Mouse (Mus musculus) MEL (cell line): ENCODE results near the gene Atp1b3. TPM values are rescaled to one million over a fixed set of nuclear protein-coding genes. Genes with fewer than 3 reads are reported as not detected.

ENCODE experiments used
- DNase-seq: peaks from one replicate; pipeline ENCODE4 v3.0.0; 2011; ENCODE audit warnings: low read depth, low spot score
- H3K27ac ChIP-seq: 2 replicates; pipeline ENCODE4 v1.5.1; 2012; ENCODE audit warnings: low read depth, mild to moderate bottlenecking, control low read depth, low read length, moderate library complexity; ENCODE audit not compliant: control insufficient read depth
- H3K27me3 ChIP-seq, 2 experiments: fragments of 150-350 bp in 1 of 2; sonication (generic) in 1 of 2; 2 replicates each; pipeline ENCODE4 v1.6.1; 2012; ENCODE audit warnings: low read length in 2 of 2, mild to moderate bottlenecking in 2 of 2, improper control_type of control experiment in 1 of 2, moderate library complexity in 1 of 2; ENCODE audit not compliant: insufficient read depth in 2 of 2, control insufficient read depth in 1 of 2
- H3K36me3 ChIP-seq, 2 experiments: 2 replicates each; pipeline ENCODE4 v1.6.1; 2012 to 2014; ENCODE audit warnings: low read length in 2 of 2, improper control_type of control experiment in 1 of 2, inconsistent platforms in 1 of 2, mild to moderate bottlenecking in 1 of 2; ENCODE audit not compliant: insufficient read depth in 2 of 2, control insufficient read depth in 1 of 2
- H3K4me1 ChIP-seq, 2 experiments: fragments of 150-350 bp in 1 of 2; sonication (generic) in 1 of 2; 2 replicates each; pipeline ENCODE4 v1.6.1; 2012; ENCODE audit warnings: low read length in 2 of 2, improper control_type of control experiment in 1 of 2, mild to moderate bottlenecking in 1 of 2; ENCODE audit not compliant: insufficient read depth in 2 of 2, control insufficient read depth in 1 of 2
- H3K4me3 ChIP-seq, 2 experiments: fragments of 150-350 bp in 1 of 2; sonication (generic) in 1 of 2; 2 replicates each; pipeline ENCODE4 v1.5.1; 2012; ENCODE audit warnings: low read depth in 2 of 2, low read length in 2 of 2, mild to moderate bottlenecking in 2 of 2, moderate library complexity in 2 of 2, control low read depth in 1 of 2, improper control_type of control experiment in 1 of 2; ENCODE audit not compliant: control insufficient read depth in 1 of 2, insufficient read depth in 1 of 2
- H3K79me2 ChIP-seq: 2 replicates; pipeline ENCODE4 v1.6.1; 2012; ENCODE audit warnings: mild to moderate bottlenecking, low read length, moderate library complexity; ENCODE audit not compliant: control insufficient read depth, poor library complexity, insufficient read depth
- H3K9ac ChIP-seq: 2 replicates; pipeline ENCODE4 v1.6.1; 2012; ENCODE audit warnings: low read depth, mild to moderate bottlenecking, control low read depth, low read length, moderate library complexity; ENCODE audit not compliant: control insufficient read depth, poor library complexity, severe bottlenecking
- H3K9me3 ChIP-seq: fragments of 150-350 bp; sonication (generic); replicated peaks from 2 replicates; pipeline ENCODE4 v1.6.1; 2012; ENCODE audit warnings: mild to moderate bottlenecking, low read length, improper control_type of control experiment, moderate library complexity; ENCODE audit not compliant: insufficient read depth
- CHD2 ChIP-seq: IDR thresholded peaks from 2 replicates; pipeline ENCODE4 v1.6.1; 2011; ENCODE audit warnings: low read length, improper control_type of control experiment
- CTCF ChIP-seq, 3 experiments: IDR thresholded peaks in 2 of 3; conservative IDR thresholded peaks in 1 of 3; 2 replicates each; pipeline ENCODE4 v1.5.1; 2011 to 2012; ENCODE audit warnings: low read length in 3 of 3, low read depth in 2 of 3, mild to moderate bottlenecking in 2 of 3, improper control_type of control experiment in 1 of 3, inconsistent platforms in 1 of 3, mixed read lengths in 1 of 3, moderate library complexity in 1 of 3; ENCODE audit not compliant: control insufficient read depth in 1 of 3, insufficient read depth in 1 of 3, poor library complexity in 1 of 3, severe bottlenecking in 1 of 3
- EP300 ChIP-seq, 2 experiments: IDR thresholded peaks; 2 replicates each; pipeline ENCODE4 v1.6.1; 2011; ENCODE audit warnings: improper control_type of control experiment in 2 of 2, low read length in 2 of 2, low read depth in 1 of 2, mild to moderate bottlenecking in 1 of 2
- ETS1 ChIP-seq: IDR thresholded peaks from 2 replicates; pipeline ENCODE4 v1.6.1; 2012; ENCODE audit warnings: low read depth, mild to moderate bottlenecking, inconsistent platforms, low read length, improper control_type of control experiment, moderate library complexity
- GATA1 ChIP-seq: IDR thresholded peaks from 2 replicates; pipeline ENCODE4 v1.6.1; 2011; ENCODE audit warnings: low read depth, low read length, improper control_type of control experiment
- HCFC1 ChIP-seq: IDR thresholded peaks from 2 replicates; pipeline ENCODE4 v1.6.1; 2012; ENCODE audit warnings: low read depth, mild to moderate bottlenecking, inconsistent platforms, low read length, improper control_type of control experiment, moderate library complexity
- JUND ChIP-seq: IDR thresholded peaks from 2 replicates; pipeline ENCODE4 v1.6.1; 2011; ENCODE audit warnings: low read depth, mild to moderate bottlenecking, improper control_type of control experiment, low read length
- MAFK ChIP-seq: IDR thresholded peaks from 2 replicates; pipeline ENCODE4 v1.6.1; 2011; ENCODE audit warnings: low read depth, mild to moderate bottlenecking, low read length, improper control_type of control experiment, borderline replicate concordance
- MAX ChIP-seq: IDR thresholded peaks from 2 replicates; pipeline ENCODE4 v1.6.1; 2011; ENCODE audit warnings: low read length, improper control_type of control experiment
- MEF2A ChIP-seq: IDR thresholded peaks from 2 replicates; pipeline ENCODE4 v1.6.1; 2014; ENCODE audit warnings: low read depth, mild to moderate bottlenecking, inconsistent platforms, low read length, improper control_type of control experiment; ENCODE audit not compliant: poor library complexity, insufficient replicate concordance, severe bottlenecking; ENCODE audit errors: extremely low read depth
- MYB ChIP-seq: IDR thresholded peaks from 2 replicates; pipeline ENCODE4 v1.6.1; 2011; ENCODE audit warnings: mild to moderate bottlenecking, low read depth, low read length, improper control_type of control experiment
- NELFE ChIP-seq: IDR thresholded peaks from 2 replicates; pipeline ENCODE4 v1.6.1; 2011; ENCODE audit warnings: low read depth, low read length, improper control_type of control experiment
- NRF1 ChIP-seq: IDR thresholded peaks from 2 replicates; pipeline ENCODE4 v1.6.1; 2014; ENCODE audit warnings: low read depth, mild to moderate bottlenecking, inconsistent platforms, low read length, improper control_type of control experiment, moderate library complexity; ENCODE audit not compliant: poor library complexity, insufficient read depth, severe bottlenecking
- POLR2A ChIP-seq, 2 experiments: IDR thresholded peaks; 2 replicates each; pipeline ENCODE4 v1.6.1; 2011 to 2012; ENCODE audit warnings: low read length in 2 of 2, mild to moderate bottlenecking in 2 of 2, control low read depth in 1 of 2, improper control_type of control experiment in 1 of 2, low read depth in 1 of 2, moderate library complexity in 1 of 2; ENCODE audit not compliant: control insufficient read depth in 1 of 2, insufficient read depth in 1 of 2, poor library complexity in 1 of 2
- SMC3 ChIP-seq: IDR thresholded peaks from 2 replicates; pipeline ENCODE4 v1.6.1; 2011; ENCODE audit warnings: low read depth, low read length, improper control_type of control experiment
- TAL1 ChIP-seq: IDR thresholded peaks from 2 replicates; pipeline ENCODE4 v1.6.1; 2012; ENCODE audit warnings: mild to moderate bottlenecking, inconsistent platforms, low read length, moderate library complexity, mixed read lengths
- TBP ChIP-seq: IDR thresholded peaks from 2 replicates; pipeline ENCODE4 v1.8.0; 2011; ENCODE audit warnings: low read depth, low read length, improper control_type of control experiment
- USF1 ChIP-seq: IDR thresholded peaks from 2 replicates; pipeline ENCODE4 v1.6.1; 2014; ENCODE audit warnings: low read depth, mild to moderate bottlenecking, inconsistent platforms, low read length, improper control_type of control experiment, moderate library complexity
- ZMIZ1 ChIP-seq: IDR thresholded peaks from 2 replicates; pipeline ENCODE4 v1.6.1; 2012; ENCODE audit warnings: low read depth, mild to moderate bottlenecking, inconsistent platforms, low read length, improper control_type of control experiment, moderate library complexity
- polyA plus RNA-seq, 2 experiments: library from polyadenylated mRNA; stranded (reverse) in 1 of 2; unstranded in 1 of 2; fragments of >175 nt in 1 of 2; fragments of >200 nt in 1 of 2; gene quantifications; 2 replicates each; pipeline versions ENCODE4 v1.2.1 to v1.2.4; 2012; ENCODE audit warnings: low replicate concordance in 2 of 2, low read depth in 1 of 2; ENCODE audit not compliant: insufficient read length in 2 of 2, insufficient read depth in 1 of 2, missing spikeins in 1 of 2
- total RNA-seq: library from RNA; depleted of rRNA; stranded (reverse); fragments of 300-350 nt; gene quantifications from 2 replicates; pipeline ENCODE4 v1.2.3, GENCODE M21; 2012

Atp1b3 gene
- total and polyA plus RNA-seq, 3 experiments = 57.8 to 70.6 TPM; not detected in 1

DNA sequence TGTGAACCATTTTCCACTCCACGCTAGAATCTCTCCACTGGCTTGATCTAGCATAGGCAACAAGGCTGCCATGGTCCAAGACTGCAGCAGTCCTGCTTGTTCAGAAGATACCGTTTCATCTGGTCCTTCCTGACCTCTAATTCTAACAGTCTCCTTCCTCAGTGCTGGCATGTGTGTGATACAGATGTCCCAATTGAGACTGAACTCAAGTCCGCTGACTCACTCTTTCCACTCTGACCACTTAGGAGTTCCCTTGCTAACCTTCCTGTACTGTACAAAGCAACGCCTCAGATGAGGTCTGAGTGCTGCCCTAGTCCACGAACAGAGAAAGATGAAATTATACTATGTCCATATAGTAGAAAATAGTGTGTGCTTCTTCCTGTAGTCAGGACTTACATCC, 28.9 kb upstream of the Atp1b3 start:
- Histone ChIP-seq H3K4me1 (peaks cover 0 to 16% of the 10 kb centered on the region in 2 experiments; a peak in 3 of 4 replicates), H3K4me3 (no peak overlapping the region), H3K9me3 (no peaks in the 10 kb centered on the region), H3K27me3 (no peaks in the 10 kb centered on the region), H3K36me3 (peaks cover 0 to 5% of the 10 kb centered on the region in 2 experiments; a peak in 1 of 4 replicates), H3K79me2 (no peaks in the 10 kb centered on the region)
- no peak for DNase-seq
- TF ChIP-seq TBP (no peak), POLR2A (IDR thresholded peaks at IDR 0.05; ENCODE audit: control insufficient read depth in 1 of 2, insufficient read depth in 1 of 2, low read depth in 1 of 2, low read length in 2 of 2, poor library complexity in 1 of 2) (no peak), CHD2 (no peak), HCFC1 (no peak), CTCF (IDR thresholded peaks at IDR 0.05 in 2 of 3, conservative IDR thresholded peaks at IDR 0.05 in 1 of 3; ENCODE audit: control insufficient read depth in 1 of 3, insufficient read depth in 1 of 3, low read depth in 2 of 3, low read length in 3 of 3, poor library complexity in 1 of 3, severe bottlenecking in 1 of 3) (no peak), MEF2A (no peak), MAFK (no peak), NELFE (no peak), ZMIZ1 (no peak), NRF1 (no peak), SMC3 (no peak)
- TF ChIP-seq, all 39 proteins: peak for 0
- H3K27ac ChIP-seq = no peak overlapping the region
- H3K9ac ChIP-seq = no peak overlapping the region

DNA sequence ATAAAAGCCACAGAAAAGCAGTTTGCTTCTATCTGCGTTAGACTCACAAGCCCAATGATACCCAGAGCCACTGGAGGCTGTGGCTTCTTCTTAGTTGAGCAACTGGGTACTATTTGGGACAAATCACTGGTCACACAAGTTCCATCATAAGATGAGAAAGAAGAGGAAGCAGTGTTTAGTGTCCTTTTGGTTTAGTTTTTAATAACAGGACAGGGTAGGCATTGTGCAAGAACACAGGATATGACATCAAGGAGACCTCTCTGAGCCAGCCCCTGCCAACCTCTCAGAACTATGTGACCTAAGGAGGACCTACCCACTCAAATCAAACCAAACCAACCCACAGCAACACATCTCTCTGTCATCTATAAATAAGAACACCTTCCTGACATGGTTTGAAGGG, 27.7 kb upstream of the Atp1b3 start:
- Histone ChIP-seq H3K36me3 (peaks cover 0 to 5% of the 10 kb centered on the region in 2 experiments; a peak in 1 of 4 replicates), H3K9me3 (no peaks in the 10 kb centered on the region), H3K9ac (no peak overlapping the region), H3K4me3 (no peak overlapping the region), H3K27me3 (no peaks in the 10 kb centered on the region), H3K79me2 (no peaks in the 10 kb centered on the region), H3K4me1 (peaks cover 0 to 16% of the 10 kb centered on the region in 2 experiments; a peak in 3 of 4 replicates), H3K27ac (no peak overlapping the region)
- TF ChIP-seq EP300 (IDR thresholded peaks at IDR 0.05; ENCODE audit: low read depth in 1 of 2, low read length in 2 of 2) (no peak), TAL1 (no peak)
- DNase-seq = no peak

DNA sequence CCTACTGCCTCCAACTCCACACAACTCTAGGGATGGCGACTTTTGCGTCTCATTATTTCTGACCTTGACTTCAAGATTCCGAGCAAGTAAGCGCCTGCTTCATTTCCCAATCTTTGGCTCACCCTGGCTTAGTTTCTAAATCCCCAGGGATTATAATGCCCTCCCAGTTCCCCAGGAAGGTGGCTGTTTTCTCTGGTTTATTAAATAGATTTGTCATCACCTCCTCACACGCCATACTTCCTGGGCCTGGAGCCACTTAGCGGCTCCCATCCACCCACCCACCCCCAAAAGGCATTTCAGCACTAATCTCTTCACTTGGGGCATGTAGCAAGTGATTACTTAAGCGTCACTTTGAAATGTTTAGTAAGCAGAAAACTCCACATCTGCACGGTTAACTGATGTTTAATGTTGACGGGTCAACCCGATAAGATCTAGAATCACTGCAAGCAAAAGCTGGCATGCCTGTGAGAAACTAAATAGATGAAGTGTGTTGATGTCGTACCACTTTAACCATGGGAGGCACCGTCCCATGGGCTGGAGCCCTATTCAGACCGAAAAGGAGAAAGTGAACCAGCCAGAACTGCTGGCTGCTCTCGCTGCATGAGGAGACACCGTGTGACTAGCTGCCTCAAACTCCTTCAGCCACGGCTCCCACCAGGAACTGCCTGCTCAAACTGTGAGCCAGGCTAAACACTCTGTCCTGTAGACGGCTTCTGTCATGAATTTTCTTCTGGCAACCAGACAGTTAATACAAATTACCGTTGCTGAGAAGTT, 19.7 kb upstream of the Atp1b3 start:
- no peaks in the 10 kb centered on the region for H3K79me2 ChIP-seq
- no peaks in the 10 kb centered on the region for H3K36me3 ChIP-seq
- no peaks in the 10 kb centered on the region for H3K27me3 ChIP-seq
- H3K27ac ChIP-seq = no peak overlapping the region
- no peak overlapping the region for H3K9ac ChIP-seq
- H3K4me3 ChIP-seq = no peak overlapping the region
- H3K9me3 ChIP-seq = no peaks in the 10 kb centered on the region
- H3K4me1 ChIP-seq = peaks cover 0 to 3% of the 10 kb centered on the region in 2 experiments; a peak in 1 of 4 replicates
- TF ChIP-seq USF1 (no peak), MAFK (no peak), TBP (no peak), GATA1 (no peak), ZMIZ1 (no peak), MYB (no peak), ETS1 (no peak), MAX (no peak), JUND (no peak)
- DNase-seq = no peak
